Comparison of ENCODE assay signal across 18 mouse cellular contexts in the genomic region with DNA sequence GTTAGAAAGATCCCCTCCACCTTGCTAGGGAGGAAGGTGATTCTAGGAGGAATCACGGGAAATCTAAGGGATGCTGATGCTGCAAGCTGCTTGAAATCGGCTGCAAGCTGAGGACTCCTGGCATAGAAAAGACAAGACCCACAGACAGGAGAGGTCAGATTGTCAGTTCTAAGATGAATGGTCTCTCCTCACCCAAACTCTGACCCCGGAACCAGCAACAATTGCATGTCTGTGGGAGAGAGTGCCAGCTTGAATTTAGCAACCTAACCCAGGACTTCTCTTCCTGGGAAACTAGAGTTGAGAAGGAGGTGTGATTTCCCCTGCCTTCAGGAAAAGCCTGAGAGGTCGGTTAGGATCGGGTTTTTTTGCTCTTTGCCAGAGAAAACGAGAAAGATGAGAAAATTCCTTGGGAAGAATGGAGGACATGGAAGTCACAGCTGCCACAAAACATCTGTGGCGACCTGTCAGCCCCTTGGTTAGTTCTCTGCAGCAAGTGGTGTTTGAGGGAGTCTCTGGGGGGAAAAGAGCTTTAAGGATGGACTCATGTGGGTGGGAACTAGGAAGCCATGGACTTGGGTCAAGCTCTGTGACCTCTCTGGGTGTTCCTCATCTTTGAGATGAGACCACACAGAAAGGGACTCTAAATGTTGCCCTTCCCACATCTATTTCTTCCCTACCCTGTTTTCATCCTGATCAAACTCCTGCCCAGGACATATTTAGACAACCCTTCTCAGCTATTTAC.
A peak's percentile ranks its signal among the peaks of the same experiment; 100 is the strongest.
DNase-seq lines count a peak whose midpoint lies in the region; ATAC-seq and TF ChIP-seq lines count a peak whose summit lies in the region.
"Had no signal": no experiment of that assay in that cellular context is flagged by ENCODE, and none has a peak within 500 bp of the region (broad histone marks: within the 10 kb centered on the region; RNA-seq: fewer than 3 reads in every experiment).

No protein-coding gene starts in this region.

- peaks cover 40% of the 10 kb centered on the region for H3K27me3 ChIP-seq in kidney, embryonic 15.5 days
- H3K27me3 ChIP-seq in embryonic facial prominence, embryonic 10.5 days (replicated peaks; ENCODE audit: low read depth, poor library complexity, severe bottlenecking), result peaks cover 34% of the 10 kb centered on the region
- H3K27me3 ChIP-seq in hindbrain, embryonic 15.5 days, result no peaks in the 10 kb centered on the region
- H3K27me3 ChIP-seq in neural tube, embryonic 13.5 days, result peaks cover 31% of the 10 kb centered on the region

- WGBS in kidney, embryonic 15.5 days, result 21% methylated on average over 7 of the region's 7 CpGs
- WGBS in embryonic facial prominence, embryonic 10.5 days, result 45% methylated on average over 7 of the region's 7 CpGs
- WGBS in hindbrain, embryonic 15.5 days, result 26% methylated on average over 7 of the region's 7 CpGs
- WGBS in neural tube, embryonic 13.5 days, result 23% methylated on average over 7 of the region's 7 CpGs

- H3K27ac ChIP-seq in kidney, embryonic 15.5 days, result no peak overlapping the region
- H3K27ac ChIP-seq in embryonic facial prominence, embryonic 10.5 days (replicated peaks), result no peak overlapping the region
- H3K27ac ChIP-seq in hindbrain, embryonic 15.5 days (replicated peaks), result no peak overlapping the region; the same call in 1 of the 2 replicates
- peak overlapping the region; percentile 24; the same call in 1 of the 2 replicates for H3K27ac ChIP-seq in neural tube, embryonic 13.5 days (replicated peaks)
- no peak overlapping the region for H3K27ac ChIP-seq in gastrocnemius, adult 2 months
- H3K27ac ChIP-seq: embryonic facial prominence, embryonic 15.5 days; forebrain, embryonic 10.5 days; limb, embryonic 15.5 days had no signal

- H3K4me3 ChIP-seq in kidney, embryonic 15.5 days (replicated peaks), result no peak overlapping the region
- peak overlapping the region; percentile 9; the same call in 1 of the 2 replicates for H3K4me3 ChIP-seq in embryonic facial prominence, embryonic 10.5 days
- H3K4me3 ChIP-seq in hindbrain, embryonic 15.5 days, result peak overlapping the region; percentile 43
- H3K4me3 ChIP-seq in neural tube, embryonic 13.5 days, result peak overlapping the region; percentile 43
- no peak overlapping the region for H3K4me3 ChIP-seq in gastrocnemius, adult 2 months
- H3K4me3 ChIP-seq: embryonic facial prominence, embryonic 15.5 days; forebrain, embryonic 10.5 days; limb, embryonic 15.5 days; myocyte had no signal

- no peaks in the 10 kb centered on the region for H3K36me3 ChIP-seq in kidney, embryonic 15.5 days
- no peaks in the 10 kb centered on the region for H3K36me3 ChIP-seq in embryonic facial prominence, embryonic 10.5 days (replicated peaks)
- no peaks in the 10 kb centered on the region for H3K36me3 ChIP-seq in hindbrain, embryonic 15.5 days
- no peaks in the 10 kb centered on the region for H3K36me3 ChIP-seq in neural tube, embryonic 13.5 days
- H3K36me3 ChIP-seq: embryonic facial prominence, embryonic 15.5 days; forebrain, embryonic 10.5 days; limb, embryonic 15.5 days had no signal

- H3K4me2 ChIP-seq in kidney, embryonic 15.5 days, result 0 out of 2 replicates have a peak overlapping the region, but pooled peaks have one; percentile 3
- H3K4me2 ChIP-seq in hindbrain, embryonic 15.5 days, result peak overlapping the region; percentile 67
- peak overlapping the region; percentile 60 for H3K4me2 ChIP-seq in neural tube, embryonic 13.5 days
- H3K4me2 ChIP-seq: embryonic facial prominence, embryonic 15.5 days; limb, embryonic 15.5 days had no signal

- DNase-seq in kidney, adult 11 months, result no peak
- DNase-seq in embryonic facial prominence, embryonic 10.5 days (ENCODE audit: low spot score), result no peak
- no peak for DNase-seq in gastrocnemius, adult 2 months
- DNase-seq in right cerebral cortex, adult 18-20 months, result no peak
- DNase-seq: adrenal gland, postnatal 36 days; B cell, adult 2 months; cerebellum, adult 2 months; gastrocnemius, postnatal 10 days; kidney, postnatal 25 days; lung, postnatal 10 days; right cerebral cortex, postnatal 25 days had no signal

- no peaks in the 10 kb centered on the region for H3K9me3 ChIP-seq in kidney, embryonic 15.5 days (replicated peaks)
- no peaks in the 10 kb centered on the region for H3K9me3 ChIP-seq in embryonic facial prominence, embryonic 10.5 days
- no peaks in the 10 kb centered on the region for H3K9me3 ChIP-seq in hindbrain, embryonic 15.5 days
- no peaks in the 10 kb centered on the region for H3K9me3 ChIP-seq in neural tube, embryonic 13.5 days
- H3K9me3 ChIP-seq: embryonic facial prominence, embryonic 15.5 days; forebrain, embryonic 10.5 days; limb, embryonic 15.5 days had no signal

- TF ChIP-seq CTCF in gastrocnemius, adult 2 months (IDR thresholded peaks at IDR 0.05), result no peak

- peaks cover 25% of the 10 kb centered on the region for H3K4me1 ChIP-seq in kidney, embryonic 15.5 days
- peaks cover 46% of the 10 kb centered on the region for H3K4me1 ChIP-seq in embryonic facial prominence, embryonic 10.5 days
- H3K4me1 ChIP-seq in hindbrain, embryonic 15.5 days (replicated peaks), result peaks cover 14% of the 10 kb centered on the region
- H3K4me1 ChIP-seq in neural tube, embryonic 13.5 days (replicated peaks), result peaks cover 39% of the 10 kb centered on the region

- H3K9ac ChIP-seq in kidney, embryonic 15.5 days, result no peak overlapping the region
- H3K9ac ChIP-seq in hindbrain, embryonic 15.5 days, result 0 out of 2 replicates have a peak overlapping the region, but pooled peaks have one; percentile 11
- H3K9ac ChIP-seq in neural tube, embryonic 13.5 days, result peak overlapping the region; percentile 73
- H3K9ac ChIP-seq: embryonic facial prominence, embryonic 15.5 days; limb, embryonic 15.5 days had no signal

- intact Hi-C loops in gastrocnemius, adult 2 months (cut with DNase I), result no loop called here

- no peak for ATAC-seq in kidney, embryonic 15.5 days (replicated peaks; ENCODE audit: low FRiP score)
- ATAC-seq in hindbrain, embryonic 15.5 days (ENCODE audit: low FRiP score, low read depth), result no peak
- no peak for ATAC-seq in neural tube, embryonic 13.5 days (ENCODE audit: low read depth)

Comparison
In these comparisons a context has a peak if more than half of its experiments do, and no peak if none do; other contexts are left out.
1. H3K4me2 ChIP-seq: peak in every context shown above with its lines; median percentile 67 in hindbrain, embryonic 15.5 days; 60 in neural tube, embryonic 13.5 days; 3 in kidney, embryonic 15.5 days.
2. H3K4me3 ChIP-seq: peak in embryonic facial prominence, embryonic 10.5 days (single experiment), hindbrain, embryonic 15.5 days (single experiment) and neural tube, embryonic 13.5 days (single experiment); none in kidney, embryonic 15.5 days (single experiment) and gastrocnemius, adult 2 months (single experiment).